Mouse (Mus musculus): ENCODE measurements around the gene Fyb2. TPM values are rescaled to one million over a fixed set of nuclear protein-coding genes. Genes with fewer than 3 reads are reported as not detected.

Fyb2 gene
- not detected for total RNA-seq (2023)

DNA sequence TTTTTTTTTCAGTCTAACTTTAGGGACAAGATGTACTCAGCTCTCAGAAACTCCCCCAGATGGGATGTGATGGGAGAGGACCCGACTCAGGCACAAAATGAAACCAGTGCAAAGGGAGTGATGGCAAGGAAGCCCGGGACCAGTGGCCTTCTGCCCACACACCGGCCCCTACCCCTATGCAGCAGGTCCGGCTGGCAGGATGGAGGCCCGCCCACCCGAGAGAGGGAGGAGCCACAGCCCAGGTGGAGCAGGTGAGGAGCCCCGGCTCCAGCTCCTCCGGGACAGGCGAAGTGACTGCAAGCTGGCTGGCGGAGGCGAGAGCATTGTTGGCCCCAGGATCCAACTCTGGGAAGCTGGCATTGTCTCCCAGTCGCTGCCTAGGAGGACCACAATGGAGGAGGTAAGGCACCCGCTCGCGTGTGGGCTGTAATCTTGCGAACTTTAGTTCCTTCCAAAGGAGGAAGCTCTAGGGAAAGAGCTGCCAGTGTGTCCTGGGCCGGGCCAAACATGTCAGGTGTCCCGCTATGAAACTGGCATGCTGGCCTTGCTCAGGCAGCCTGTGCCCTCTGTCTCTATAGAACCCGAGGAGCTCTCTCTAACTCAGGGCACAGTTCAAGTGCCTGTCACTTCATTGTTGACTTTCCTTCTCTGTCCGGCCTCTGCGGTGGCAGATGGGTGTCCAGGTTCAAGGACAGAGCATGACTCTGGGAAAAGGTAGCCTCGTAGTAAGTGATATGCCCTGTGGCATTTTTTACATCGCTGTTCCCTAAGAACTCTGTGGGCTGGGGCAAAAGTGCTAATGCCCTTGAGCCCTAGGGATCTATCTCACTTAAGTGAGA is at the start of gene Fyb2:
TSS of gene Fyb2 (plus strand) at position 166 of the 839 bp plus-strand sequence.

GRCm38 (mm10) chr4:104876323-104876722 is 36.9 kb upstream of the Fyb2 start, which contains the start of gene C8a:
Gene C8a, minus strand, starts transcription at chr4:104876398.

Other genes starting within 250 kb of the Fyb2 start
- gene C8b, start 147.1 kb upstream of the Fyb2 start, total RNA-seq (2023), result not detected
- gene Gm17662, start 56.1 kb upstream of the Fyb2 start, total RNA-seq (2023), result not detected
- gene C8a, start 37.1 kb upstream of the Fyb2 start, total RNA-seq (2023), result not detected
- gene Prkaa2, start 196.4 kb downstream of the Fyb2 start, total RNA-seq (2023), result not detected
- 1.4 TPM for gene Plpp3, start 243.9 kb downstream of the Fyb2 start, total RNA-seq (2023)